Mouse (Mus musculus): ENCODE measurements around the gene Ceacam14. TPM values are rescaled to one million over a fixed set of nuclear protein-coding genes. Genes with fewer than 3 reads are reported as not detected.

The Ceacam14 gene
- total RNA-seq (2022): not detected

GRCm38 (mm10) chr7:17812333-17812732 is at the start of gene Ceacam14:
Gene Ceacam14 (plus strand): TSS chr7:17812633.
- DNase-seq (ENCODE audit: low spot score in 2 of 2): no peak

Other genes with a start within 250 kb of the Ceacam14 start
- not detected for gene Ceacam5, start 99.4 kb upstream of the Ceacam14 start, total RNA-seq (2022)
- not detected for gene Gm5155, start 59.1 kb downstream of the Ceacam14 start, total RNA-seq (2022)
- not detected for gene Ceacam11, start 159.5 kb downstream of the Ceacam14 start, total RNA-seq (2022)
- not detected for gene Ceacam13, start 197.3 kb downstream of the Ceacam14 start, total RNA-seq (2022)